Mouse (Mus musculus): Measurements from ENCODE around the gene Vav2. TPM values are rescaled to one million over a fixed set of nuclear protein-coding genes. Genes with fewer than 3 reads are reported as not detected.

Vav2 gene
- total RNA-seq, 4 experiments from 2014 or later: 23.4 to 55.4 (median 39.0) TPM

GRCm38 (mm10) chr2:27408194-27408593, 18.6 kb downstream of the Vav2 start:
- no peak for DNase-seq

GRCm38 (mm10) chr2:27406928-27407327, 19.9 kb downstream of the Vav2 start:
- no peak for DNase-seq

DNA sequence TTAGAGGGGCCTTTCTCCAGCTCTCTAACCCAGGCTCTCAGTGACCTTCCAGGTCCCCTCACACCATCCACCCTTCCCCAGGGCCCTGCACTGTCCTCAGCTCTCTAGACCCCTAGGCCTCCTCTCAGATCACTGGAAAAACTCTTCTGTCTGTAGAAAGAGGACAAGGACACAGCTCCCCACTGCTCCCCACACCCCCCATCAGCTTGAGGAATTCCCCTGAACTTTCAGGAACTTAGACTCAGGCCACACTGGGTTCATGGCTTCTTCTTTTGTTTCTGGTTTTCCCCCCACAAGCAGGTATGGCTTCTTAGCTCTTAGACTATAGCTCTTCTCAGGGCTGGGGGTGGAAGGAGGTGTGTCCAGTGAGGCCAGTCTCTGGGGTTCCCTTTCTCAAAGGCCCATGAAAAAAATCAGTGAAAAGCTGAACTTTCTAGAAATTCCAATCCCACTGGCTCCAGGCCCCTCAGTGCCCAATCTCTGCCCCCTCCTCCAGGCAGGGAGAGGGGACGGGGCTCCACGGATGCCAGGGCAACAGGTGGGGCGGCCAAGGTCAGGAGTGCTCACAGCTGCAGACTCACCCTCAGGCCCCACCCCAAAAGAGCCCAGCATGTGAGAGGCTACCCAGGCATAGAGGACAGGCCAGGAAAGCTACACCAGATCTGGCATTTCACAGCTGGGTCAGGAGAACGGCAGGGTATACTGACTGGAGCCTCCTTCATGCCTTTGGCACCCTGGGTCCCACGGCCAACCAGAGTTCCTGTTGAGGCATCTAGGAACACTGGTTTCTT, 21.5 kb downstream of the Vav2 start:
- no peak for DNase-seq

DNA sequence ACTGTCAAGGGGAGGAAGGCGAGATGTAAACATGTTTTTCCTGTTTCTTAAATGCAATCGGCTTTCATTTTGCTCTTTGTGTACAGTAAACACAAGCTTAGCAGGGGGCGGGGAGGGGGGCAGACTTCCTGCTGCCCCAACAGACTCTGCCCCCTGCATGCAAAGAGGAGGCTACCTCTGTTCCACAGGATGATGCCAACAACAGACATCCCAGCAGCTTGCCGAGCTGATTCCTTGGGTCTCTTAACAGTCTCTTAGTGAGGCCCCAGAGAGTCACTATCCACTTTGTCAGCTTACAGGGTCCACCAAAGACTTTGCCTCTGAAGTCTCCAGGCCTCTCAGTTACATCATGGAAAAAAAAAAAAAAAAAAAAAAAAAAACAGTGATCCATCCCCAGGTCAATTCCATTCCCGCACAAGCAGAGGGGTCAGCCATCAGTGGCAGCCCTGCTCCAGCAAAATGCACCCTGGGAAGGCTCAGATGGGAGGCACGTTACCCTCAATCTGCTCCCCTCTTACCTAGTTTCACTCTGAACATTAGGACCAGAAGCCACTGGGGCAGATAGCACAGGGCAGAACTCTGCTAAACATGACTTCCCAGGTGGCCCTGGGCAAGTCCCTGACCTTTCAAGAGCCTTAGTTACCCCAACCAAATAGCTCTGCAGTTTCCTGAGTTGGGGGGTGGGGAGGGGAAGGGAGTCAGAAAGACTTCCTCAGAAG, 22.3 kb downstream of the Vav2 start:
- DNase-seq: peak; percentile 51

DNA sequence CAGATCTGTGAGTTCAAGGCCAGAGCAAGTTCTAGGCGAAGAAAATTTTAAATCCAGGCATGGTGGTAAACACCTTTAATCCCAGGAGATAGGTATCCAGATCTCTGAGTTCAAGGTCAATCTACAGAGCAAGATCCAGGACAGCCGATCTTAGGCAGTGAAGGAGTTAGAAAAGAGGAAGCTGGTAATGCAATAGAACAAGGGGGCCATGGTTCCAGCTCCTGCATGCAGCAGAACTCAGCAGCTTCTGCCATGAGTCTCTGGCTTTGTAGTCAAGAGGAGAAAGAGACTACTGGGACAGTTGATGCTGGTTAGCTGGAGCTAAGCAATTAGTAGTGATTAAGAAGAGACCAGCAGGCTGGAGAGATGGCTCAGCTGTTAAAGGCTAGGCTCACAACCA, 25.3 kb downstream of the Vav2 start:
- no peak for DNase-seq

DNA sequence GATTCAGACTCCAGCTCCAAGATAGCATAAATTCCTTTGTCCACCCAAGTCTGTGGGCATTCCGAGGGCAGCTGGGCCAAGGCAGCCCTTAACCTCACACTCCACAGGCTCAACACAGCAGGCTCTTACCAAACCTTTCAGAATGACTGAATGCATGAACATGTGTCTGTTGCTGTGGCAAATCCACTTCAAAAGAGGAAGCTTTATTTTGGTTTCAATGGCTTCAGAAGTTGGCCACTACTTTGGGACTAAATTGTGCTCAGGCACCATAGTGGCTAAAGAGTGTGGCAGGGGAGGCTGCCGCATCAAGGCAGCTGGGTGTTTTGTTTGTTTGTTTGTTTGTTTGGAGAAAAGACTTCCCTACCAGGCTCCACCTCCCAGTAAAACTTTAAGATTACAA, 26.8 kb downstream of the Vav2 start:
- DNase-seq: no peak

DNA sequence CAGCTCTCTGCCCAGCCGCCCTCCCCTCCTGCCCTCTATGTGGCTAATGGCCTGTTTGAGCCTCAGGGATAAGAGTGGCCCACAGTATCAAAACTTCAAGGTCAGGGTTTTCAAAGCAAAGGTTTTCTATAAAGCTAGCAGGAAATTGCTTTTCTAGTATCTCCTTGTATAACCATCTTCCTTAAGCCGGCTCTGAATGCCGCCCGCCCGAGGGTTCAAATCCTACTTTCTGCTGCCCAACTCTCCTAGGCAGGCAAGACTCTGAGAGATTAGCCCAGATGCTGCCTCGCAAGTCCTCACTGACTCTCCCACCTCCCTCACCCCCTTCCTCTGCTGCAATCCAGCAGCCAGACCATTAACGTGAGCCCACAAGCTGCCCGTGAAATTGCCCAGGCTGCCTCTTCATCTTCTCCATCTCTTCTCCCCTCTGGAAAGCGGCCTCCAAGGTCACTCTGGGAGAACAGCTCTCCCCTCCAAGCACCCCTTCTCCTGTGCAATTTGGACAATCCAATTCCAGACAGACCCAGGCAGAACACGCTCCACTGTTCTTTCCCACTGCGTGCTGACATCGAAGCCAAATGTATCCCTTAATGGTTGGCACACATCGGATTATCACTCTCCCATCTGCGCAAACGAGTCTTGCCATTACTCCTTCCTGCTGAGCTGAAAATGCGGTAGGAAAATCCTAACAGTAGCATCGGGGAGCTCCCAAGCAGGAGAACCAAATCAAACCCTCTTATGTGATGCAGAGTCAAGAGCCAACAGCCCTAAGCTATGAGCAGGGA, 30.0 kb downstream of the Vav2 start:
- no peak for DNase-seq

DNA sequence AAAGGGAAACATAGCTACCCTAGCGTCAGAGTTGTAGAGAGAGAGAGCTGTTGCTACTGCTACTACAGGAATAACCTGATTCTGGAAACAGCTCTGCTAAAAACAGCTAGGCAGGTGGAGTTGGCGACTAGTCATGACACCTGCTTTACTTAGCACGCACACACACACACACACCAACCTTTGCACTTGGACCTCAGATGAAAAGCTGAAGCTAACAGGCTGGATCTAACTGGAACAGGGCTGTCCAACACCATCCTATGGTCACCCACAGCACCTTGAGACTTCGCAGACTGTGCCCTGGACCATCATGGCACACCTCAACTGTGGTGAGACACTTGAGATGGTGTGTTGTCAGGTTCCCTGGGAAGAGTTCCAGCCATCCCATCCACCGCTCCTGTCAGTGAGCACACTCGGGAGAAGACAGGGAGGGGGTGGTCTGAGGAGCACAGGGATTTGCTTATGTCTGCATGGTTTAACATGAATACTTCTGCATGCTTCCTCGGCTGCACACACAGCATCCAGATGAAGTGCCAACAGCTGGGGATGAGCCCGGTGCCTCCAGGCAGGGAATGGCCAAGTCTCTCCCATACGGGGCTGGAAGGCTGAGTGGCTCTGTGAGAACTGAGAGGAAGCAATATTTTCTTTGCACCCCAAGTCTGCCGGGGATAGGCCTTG, 32.5 kb downstream of the Vav2 start:
- DNase-seq: no peak

GRCm38 (mm10) chr2:27392278-27392677, 34.6 kb downstream of the Vav2 start:
- DNase-seq: no peak

GRCm38 (mm10) chr2:27390775-27391174, 36.1 kb downstream of the Vav2 start:
- no peak for DNase-seq

GRCm38 (mm10) chr2:27390325-27390724, 36.5 kb downstream of the Vav2 start:
- no peak for DNase-seq

GRCm38 (mm10) chr2:27389272-27390162, 37.3 kb downstream of the Vav2 start:
- no peak for DNase-seq

- DNase-seq: no peak
Measured at GRCm38 (mm10) chr2:27387209-27387608, 39.6 kb downstream of the Vav2 start.

- DNase-seq: peak; percentile 55
Measured at GRCm38 (mm10) chr2:27381698-27382097, 45.1 kb downstream of the Vav2 start.

GRCm38 (mm10) chr2:27381254-27381653, 45.6 kb downstream of the Vav2 start:
- no peak for DNase-seq

GRCm38 (mm10) chr2:27377876-27378275, 49.0 kb downstream of the Vav2 start:
- DNase-seq: no peak

- DNase-seq: no peak
Measured at GRCm38 (mm10) chr2:27377164-27377563, 49.7 kb downstream of the Vav2 start.

- no peak for DNase-seq
Measured at GRCm38 (mm10) chr2:27375141-27375540, 51.7 kb downstream of the Vav2 start.

DNA sequence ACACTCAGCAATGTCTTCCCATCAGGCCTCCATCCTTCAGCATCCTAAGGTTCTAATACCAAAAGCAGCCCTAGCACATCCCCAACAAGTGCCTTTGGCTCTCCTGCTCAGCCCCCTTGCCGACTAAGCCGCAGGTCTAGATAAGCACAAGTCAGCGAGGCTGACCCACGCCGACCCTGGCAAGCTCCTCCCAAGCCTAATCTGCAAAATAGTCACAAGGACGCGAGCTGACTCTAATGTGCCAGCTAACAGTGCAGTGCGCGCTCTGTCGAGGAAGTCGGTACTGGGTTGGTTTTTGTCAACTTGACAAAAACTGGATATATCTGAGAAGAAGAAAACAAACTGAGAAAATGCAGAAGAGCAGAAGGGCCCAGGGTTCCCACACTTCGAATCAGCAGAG, 53.5 kb downstream of the Vav2 start:
- peak; percentile 41 for DNase-seq

- no peak for DNase-seq
Measured at GRCm38 (mm10) chr2:27371450-27371849, 55.4 kb downstream of the Vav2 start.

DNA sequence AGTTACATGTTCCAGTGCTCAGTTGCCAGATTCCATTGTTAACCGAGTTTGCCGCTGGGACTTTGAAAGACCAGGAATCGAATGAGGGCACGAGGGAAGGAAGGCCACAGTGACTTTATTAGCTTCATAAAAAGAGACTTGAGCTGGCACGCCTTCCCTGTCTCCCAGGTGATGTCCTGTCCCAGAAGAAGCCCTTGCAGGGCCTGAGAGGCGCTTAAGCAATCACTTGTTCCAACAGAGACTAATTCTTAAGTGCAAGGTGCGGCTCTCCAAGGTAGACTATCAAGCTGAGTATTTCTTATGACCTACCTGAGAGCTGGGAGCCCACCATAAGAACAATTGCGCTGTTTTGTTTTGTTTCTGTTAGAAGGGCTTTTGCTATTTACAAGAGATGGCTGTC, 57.9 kb downstream of the Vav2 start:
- DNase-seq: no peak

- DNase-seq: no peak
Measured at GRCm38 (mm10) chr2:27365296-27365695, 61.5 kb downstream of the Vav2 start.

Measured in adrenal gland, adult 8-10 months (tissue).